Mouse (Mus musculus): Measurements from ENCODE around the gene Gm19668.

GRCm38 (mm10) chr10:77798921-77799508 lies at the start of gene Gm19668:
- TF ChIP-seq CTCF (conservative IDR thresholded peaks at IDR 0.05; ENCODE audit: low read length) (no peak), POU5F1 (IDR thresholded peaks at IDR 0.05; ENCODE audit: borderline replicate concordance, low read length) (no peak), NANOG (IDR thresholded peaks at IDR 0.05; ENCODE audit: borderline replicate concordance, low read length) (no peak)
